Mouse (Mus musculus) brain, embryonic 14.5 days (tissue): ENCODE data around the gene Tmem117.

Experiments used
- CTCF ChIP-seq: fragments of 200-500 bp; IDR thresholded peaks from 2 replicates; pipeline ENCODE4 v1.5.1; 2012; ENCODE audit warnings: inconsistent platforms, mild to moderate bottlenecking, moderate library complexity, borderline replicate concordance; ENCODE audit not compliant: insufficient read depth, insufficient read length; ENCODE audit errors: extremely low read depth
- POLR2A ChIP-seq: fragments of 200-500 bp; IDR thresholded peaks from 2 replicates; pipeline ENCODE4 v1.6.1; 2012; ENCODE audit warnings: mild to moderate bottlenecking, inconsistent platforms, borderline replicate concordance; ENCODE audit not compliant: poor library complexity, insufficient read depth, insufficient read length, severe bottlenecking; ENCODE audit errors: extremely low read depth

- TF ChIP-seq CTCF: peak; percentile 33; the same call in 1 of the 2 replicates
- no peak for TF ChIP-seq POLR2A
These were observed 60.8 kb downstream of the Tmem117 start for GRCm38 (mm10) chr15:94689884-94690231.
